Mouse (Mus musculus) B cell, adult 2 months (primary cell): ENCODE measurements around the gene Dock3.
A peak's percentile ranks its signal among the peaks of the same experiment; 100 is the strongest.

Source experiments
- DNase-seq, 2 experiments: peaks; one replicate each; pipeline ENCODE4 v3.0.0; 2022

Dock3 gene

GRCm38 (mm10) chr9:106886828-106887702 lies 344.6 kb downstream of the Dock3 start, which contains the start of gene Rbm15b:
TSS of gene Rbm15b (minus strand) at chr9:106887428.
- DNase-seq = peak; percentile 97

- peak; percentile 59 to 63 for DNase-seq
Observed at GRCm38 (mm10) chr9:106885901-106886731, 345.6 kb downstream of the Dock3 start.

GRCm38 (mm10) chr9:106884996-106885900 lies 346.5 kb downstream of the Dock3 start:
- no peak for DNase-seq

- no peak for DNase-seq
Observed at GRCm38 (mm10) chr9:106884306-106884705, 347.4 kb downstream of the Dock3 start.

- no peak for DNase-seq
Observed at GRCm38 (mm10) chr9:106883085-106883484, 348.6 kb downstream of the Dock3 start.

GRCm38 (mm10) chr9:106882176-106882575 lies 349.5 kb downstream of the Dock3 start:
- no peak for DNase-seq

GRCm38 (mm10) chr9:106881071-106881755 lies 350.5 kb downstream of the Dock3 start:
- DNase-seq = no peak

- no peak for DNase-seq
Observed at GRCm38 (mm10) chr9:106879471-106879870, 352.2 kb downstream of the Dock3 start.

GRCm38 (mm10) chr9:106876666-106877065 lies 355.0 kb downstream of the Dock3 start:
- DNase-seq = no peak

GRCm38 (mm10) chr9:106874216-106874615 lies 357.5 kb downstream of the Dock3 start:
- no peak for DNase-seq

- no peak for DNase-seq
Observed at GRCm38 (mm10) chr9:106858036-106858435, 373.7 kb downstream of the Dock3 start.

GRCm38 (mm10) chr9:106856664-106857063 lies 375.0 kb downstream of the Dock3 start:
- DNase-seq = no peak
